Mouse (Mus musculus) megakaryocyte, embryonic 14.5 days (primary cell): ENCODE results near the gene Fstl1.

ENCODE experiments used
- FLI1 ChIP-seq: IDR thresholded peaks from 2 replicates; pipeline ENCODE4 v1.6.1; 2012; ENCODE audit warnings: low read length, inconsistent platforms, mixed read lengths
- GATA1 ChIP-seq: IDR thresholded peaks from 3 replicates; pipeline ENCODE4 v1.6.1; 2012; ENCODE audit warnings: mixed read lengths, low read length, inconsistent platforms, borderline replicate concordance

- no peak for TF ChIP-seq GATA1
- no peak for TF ChIP-seq FLI1
These were observed 1.3 kb downstream of the Fstl1 start for GRCm38 (mm10) chr16:37777796-37778475.
